Mouse (Mus musculus) bone marrow macrophage, adult 2 months (primary cell): ENCODE data around the gene Hist1h3a. TPM values are rescaled to one million over a fixed set of nuclear protein-coding genes. Genes with fewer than 3 reads are reported as not detected.

Experiments used
- H3K27ac ChIP-seq: 2 replicates; pipeline ENCODE4 v1.5.1; 2012; ENCODE audit warnings: low read depth, low read length; ENCODE audit not compliant: insufficient read depth
- H3K4me1 ChIP-seq: 2 replicates; pipeline ENCODE4 v1.6.1; 2012; ENCODE audit warnings: low read length; ENCODE audit not compliant: control insufficient read depth, insufficient read depth
- H3K4me3 ChIP-seq: 2 replicates; pipeline ENCODE4 v1.5.1; 2012; ENCODE audit warnings: mild to moderate bottlenecking, low read length, moderate library complexity; ENCODE audit not compliant: insufficient read depth
- CTCF ChIP-seq: IDR thresholded peaks from 2 replicates; pipeline ENCODE4 v1.5.1; 2012; ENCODE audit warnings: low read depth, mild to moderate bottlenecking, low read length, moderate library complexity
- POLR2A ChIP-seq: IDR thresholded peaks from 2 replicates; pipeline ENCODE4 v1.6.1; 2012; ENCODE audit warnings: mild to moderate bottlenecking, low read depth, low read length, borderline replicate concordance
- polyA plus RNA-seq: library from polyadenylated mRNA; stranded (reverse); fragments of >200 nt; gene quantifications from 2 replicates; pipeline ENCODE4 v1.2.4, GENCODE M21; 2012; ENCODE audit not compliant: missing spikeins, insufficient read depth, insufficient read length

Hist1h3a gene
- polyA plus RNA-seq, 1 experiment = not detected

DNA sequence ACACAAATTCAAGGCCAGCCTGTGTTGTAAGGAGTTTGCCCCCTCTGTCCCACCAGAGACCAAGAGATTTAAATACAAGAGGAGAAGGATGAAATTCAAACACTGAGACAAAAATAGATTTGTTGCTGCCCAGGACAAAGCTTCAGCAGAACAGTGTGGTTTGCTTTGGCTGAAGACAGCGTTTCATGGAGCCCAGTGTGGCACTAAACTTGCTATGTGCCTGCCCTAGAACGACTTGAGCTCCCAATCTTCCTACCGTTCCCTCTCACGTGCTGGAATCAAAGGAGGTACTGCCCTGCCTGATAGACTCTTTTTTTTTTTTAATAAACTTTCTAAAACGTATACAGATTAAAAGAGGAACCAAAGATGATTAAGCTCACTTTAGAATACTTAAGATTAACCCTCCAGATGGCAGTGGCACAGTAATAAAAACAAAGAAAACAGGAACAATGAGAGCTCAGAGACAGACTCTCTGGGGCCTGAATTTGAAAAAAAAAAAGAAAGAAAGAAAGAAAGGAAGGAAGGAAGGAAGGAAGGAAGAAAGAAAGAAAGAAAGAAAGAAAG, 6.7 kb upstream of the Hist1h3a start:
- Histone ChIP-seq H3K27ac (peak overlapping the region; percentile 83), H3K4me1 (peaks cover 17% of the 10 kb centered on the region), H3K4me3 (peak overlapping the region; percentile 7; the same call in 1 of the 2 replicates)
- TF ChIP-seq POLR2A (no peak), CTCF (no peak)

DNA sequence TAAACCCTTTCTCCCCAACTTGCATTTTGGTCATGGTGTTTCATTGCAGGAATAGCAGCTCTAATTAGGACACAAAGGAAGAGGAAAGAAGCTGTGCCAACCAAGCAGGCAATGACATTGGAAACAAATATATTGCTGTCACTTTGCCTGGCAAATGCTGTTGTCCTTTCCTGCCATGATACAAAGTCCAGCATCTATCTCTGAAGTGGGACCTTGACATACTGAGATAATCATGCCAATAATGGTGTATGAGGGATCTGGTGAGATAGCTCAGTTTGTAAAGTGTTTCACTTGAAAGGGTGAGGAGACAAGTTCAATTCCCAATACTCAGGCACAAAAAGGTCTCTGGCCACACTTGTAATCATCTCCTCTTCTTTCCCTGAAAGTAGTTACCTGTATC, 4.6 kb upstream of the Hist1h3a start:
- H3K27ac ChIP-seq = no peak overlapping the region
- peaks cover 25% of the 10 kb centered on the region for H3K4me1 ChIP-seq
- no peak overlapping the region for H3K4me3 ChIP-seq
- no peak for TF ChIP-seq POLR2A
- no peak for TF ChIP-seq CTCF

GRCm38 (mm10) chr13:23765172-23765513, 3.0 kb upstream of the Hist1h3a start:
- TF ChIP-seq CTCF = no peak
- TF ChIP-seq POLR2A = no peak
- peaks cover 28% of the 10 kb centered on the region for H3K4me1 ChIP-seq
- H3K4me3 ChIP-seq = no peak overlapping the region
- no peak overlapping the region for H3K27ac ChIP-seq

DNA sequence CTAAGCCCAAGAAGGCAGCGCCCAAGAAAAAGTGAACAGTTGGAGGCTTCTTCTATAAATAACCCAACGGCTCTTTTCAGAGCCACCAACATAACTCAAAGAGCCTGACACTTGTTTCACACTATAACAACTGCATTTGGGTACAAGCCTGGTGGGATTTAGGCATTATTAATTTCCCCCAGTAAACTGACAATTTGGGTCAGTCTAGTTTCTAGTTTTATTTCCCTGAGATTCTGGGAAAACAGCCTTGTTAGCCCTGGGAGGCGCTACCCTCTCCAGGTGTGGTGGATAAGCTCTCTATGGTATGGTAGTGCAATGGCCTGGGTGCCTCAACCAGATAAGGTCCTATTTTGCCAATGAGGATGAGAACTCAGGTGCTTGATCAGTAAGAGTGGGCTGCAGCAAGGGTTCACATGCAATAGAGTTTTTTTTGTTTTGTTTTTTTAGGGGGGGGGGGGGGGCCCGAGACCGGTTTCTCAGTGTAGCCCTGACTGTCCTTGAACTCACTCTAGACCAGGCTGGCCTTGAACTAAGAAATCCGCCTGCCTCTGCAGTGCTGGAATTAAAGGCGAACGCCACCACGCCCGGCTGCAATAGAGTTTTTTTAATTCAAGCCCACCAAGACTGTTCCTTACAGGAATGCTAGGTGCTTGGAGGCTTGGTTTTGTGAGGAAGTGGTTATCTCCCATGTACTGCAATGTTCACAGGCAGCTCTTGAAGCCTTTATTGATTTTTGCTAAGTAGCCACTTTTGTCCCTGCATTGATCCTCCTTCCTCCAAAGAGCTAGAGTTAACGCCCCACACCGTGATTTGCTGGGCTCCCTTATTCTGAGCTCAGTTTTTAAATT, 2.4 kb upstream of the Hist1h3a start:
- TF ChIP-seq POLR2A = no peak
- TF ChIP-seq CTCF = no peak
- Histone ChIP-seq H3K4me1 (peaks cover 29% of the 10 kb centered on the region), H3K27ac (peak overlapping the region; percentile 59), H3K4me3 (peak overlapping the region; percentile 59)

- Histone ChIP-seq H3K4me1 (peaks cover 24% of the 10 kb centered on the region), H3K4me3 (peak within 1 kb of the TSS; percentile 59), H3K27ac (peak within 1 kb of the TSS; percentile 72)
- TF ChIP-seq POLR2A = 0 out of 2 replicates have a peak, but pooled peaks have one; percentile 80
- TF ChIP-seq CTCF = no peak
These were observed 1.6 kb upstream of the Hist1h3a start, which contains the start of gene Hist1h1a for GRCm38 (mm10) chr13:23763586-23764323. TSS of gene Hist1h1a (plus strand) at chr13:23763666.

DNA sequence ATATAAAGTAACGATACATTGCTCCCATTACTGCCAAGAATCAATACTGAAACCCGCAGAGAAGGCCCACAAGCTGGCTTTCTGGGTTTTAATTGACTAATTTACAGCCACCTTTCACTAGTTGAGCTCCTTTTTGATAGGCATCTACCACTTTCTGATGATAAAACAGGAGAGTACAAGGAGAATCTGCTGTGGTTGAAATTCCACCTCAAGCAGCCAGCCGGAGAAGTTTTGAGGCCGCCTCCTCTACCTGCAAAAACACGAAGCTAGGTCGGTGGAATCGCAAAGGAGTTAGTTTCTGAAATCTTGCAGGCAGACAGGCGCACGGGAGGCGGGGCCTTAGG, 1.0 kb upstream of the Hist1h3a start:
- H3K4me3 ChIP-seq = peak overlapping the region; percentile 59
- H3K27ac ChIP-seq = peak overlapping the region; percentile 72
- peaks cover 22% of the 10 kb centered on the region for H3K4me1 ChIP-seq
- TF ChIP-seq POLR2A (no peak), CTCF (no peak)

- Histone ChIP-seq H3K27ac (peak within 1 kb of the TSS; percentile 72), H3K4me1 (peaks cover 22% of the 10 kb centered on the region), H3K4me3 (peak within 1 kb of the TSS; percentile 58)
- TF ChIP-seq CTCF (no peak), POLR2A (0 out of 2 replicates have a peak, but pooled peaks have one; percentile 54)
These were observed 968 bp downstream of the Hist1h3a start, which contains the start of gene Hist1h4a for GRCm38 (mm10) chr13:23760972-23761864. TSS of gene Hist1h4a (minus strand) at chr13:23761230.

DNA sequence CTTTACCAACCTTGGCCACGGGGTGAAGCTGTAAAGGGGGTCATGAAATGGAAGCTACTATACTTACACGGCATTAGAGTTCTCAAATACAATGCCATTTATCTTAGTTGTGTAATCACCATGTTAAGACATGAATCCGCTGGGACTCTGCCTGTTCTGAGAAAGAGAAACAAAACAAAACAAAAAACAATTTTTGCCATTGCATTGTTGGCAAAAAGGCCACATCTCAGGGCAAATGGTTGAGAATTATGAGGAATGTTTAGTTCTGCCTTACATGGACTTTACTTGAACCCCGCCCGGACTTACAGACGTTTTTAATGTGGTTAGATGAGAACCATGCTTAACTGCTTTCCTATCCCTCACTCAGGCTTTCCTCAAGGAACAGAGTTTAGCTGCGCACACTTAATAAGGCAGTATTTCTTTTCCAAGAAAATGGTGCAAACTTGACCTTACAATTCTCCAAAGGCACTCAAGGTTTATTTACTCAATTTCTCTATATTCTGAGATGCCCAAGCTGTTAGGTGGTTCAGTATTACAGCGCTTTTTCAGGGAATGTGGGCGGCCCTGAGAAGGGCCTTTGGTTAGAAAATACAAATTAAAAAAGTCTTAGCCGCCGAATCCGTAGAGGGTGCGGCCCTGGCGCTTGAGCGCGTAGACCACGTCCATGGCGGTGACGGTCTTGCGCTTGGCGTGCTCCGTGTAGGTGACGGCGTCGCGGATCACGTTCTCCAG, 1.8 kb downstream of the Hist1h3a start:
- Histone ChIP-seq H3K27ac (peak overlapping the region; percentile 40), H3K4me3 (peak overlapping the region; percentile 58), H3K4me1 (peaks cover 25% of the 10 kb centered on the region)
- TF ChIP-seq POLR2A (no peak), CTCF (no peak)
